Mouse (Mus musculus) central nervous system, embryonic 14 days (tissue): Measurements from ENCODE around the gene Serinc4. TPM values are rescaled to one million over a fixed set of nuclear protein-coding genes. Genes with fewer than 3 reads are reported as not detected.

Experiments used
- polyA plus RNA-seq: library from polyadenylated mRNA; depleted of rRNA; stranded (reverse); fragments of >200 nt; gene quantifications from 2 replicates; pipeline ENCODE4 v1.2.3, GENCODE M21; 2012; rRNA removed

The Serinc4 gene
- polyA plus RNA-seq: 6.0 and 7.0 TPM in 2 replicates

GRCm38 (mm10) chr2:121456692-121457642 lies at the start of gene Serinc4:
TSS of gene Serinc4 (minus strand) at chr2:121456781.

GRCm38 (mm10) chr2:121473301-121474179 lies 17.0 kb upstream of the Serinc4 start, which contains the start of gene Mfap1b:
TSS of gene Mfap1b (minus strand) at chr2:121474067.

GRCm38 (mm10) chr2:121452990-121453389 lies 3.6 kb downstream of the Serinc4 start, which contains the start of gene Hypk:
TSS of gene Hypk (plus strand) at chr2:121453290.

GRCm38 (mm10) chr2:121448739-121449535 lies 7.6 kb downstream of the Serinc4 start, which contains the start of gene Serf2:
TSS of gene Serf2 (plus strand) at chr2:121449195.

GRCm38 (mm10) chr2:121444178-121444577 lies 12.4 kb downstream of the Serinc4 start, which contains the start of gene Ell3:
TSS of gene Ell3 (minus strand) at chr2:121444278.

GRCm38 (mm10) chr2:121413387-121414042 lies 43.1 kb downstream of the Serinc4 start, which contains the start of the genes Pdia3 and Catsper2:
TSS of gene Pdia3 (plus strand) at chr2:121413775.
TSS of gene Catsper2 (minus strand) at chr2:121413792.

Other genes starting within 250 kb of the Serinc4 start
- gene Trp53bp1, start 185.4 kb downstream of the Serinc4 start, polyA plus RNA-seq: 149 and 152 TPM in 2 replicates
- gene Map1a, start 167.2 kb downstream of the Serinc4 start, polyA plus RNA-seq: 13.2 and 15.6 TPM in 2 replicates
- gene Ppip5k1, start 101.4 kb downstream of the Serinc4 start, polyA plus RNA-seq: 25.1 and 25.2 TPM in 2 replicates
- gene Ckmt1, start 99.1 kb downstream of the Serinc4 start, polyA plus RNA-seq: 37.0 and 45.0 TPM in 2 replicates
- gene Strc, start 69.6 kb downstream of the Serinc4 start, polyA plus RNA-seq: 0.01 and 0.06 TPM in 2 replicates
- gene Pdia3, start 43.0 kb downstream of the Serinc4 start, polyA plus RNA-seq: 130 and 184 TPM in 2 replicates
- gene Catsper2, start 43.0 kb downstream of the Serinc4 start, polyA plus RNA-seq: 6.5 and 6.7 TPM in 2 replicates
- gene Ell3, start 12.5 kb downstream of the Serinc4 start, polyA plus RNA-seq: 0.29 and 1.2 TPM in 2 replicates
- 361 and 381 TPM in 2 replicates for gene Serf2, start 7.6 kb downstream of the Serinc4 start, polyA plus RNA-seq
- 35.6 and 40.9 TPM in 2 replicates for gene Hypk, start 3.5 kb downstream of the Serinc4 start, polyA plus RNA-seq
- 22.8 and 23.3 TPM in 2 replicates for gene Mfap1b, start 17.3 kb upstream of the Serinc4 start, polyA plus RNA-seq
- 16.0 and 16.4 TPM in 2 replicates for gene Mfap1a, start 49.9 kb upstream of the Serinc4 start, polyA plus RNA-seq
- gene Wdr76, start 49.9 kb upstream of the Serinc4 start, polyA plus RNA-seq: 8.6 and 11.5 TPM in 2 replicates